20 mouse cellular contexts compared by ENCODE assay signal in the genomic region with DNA sequence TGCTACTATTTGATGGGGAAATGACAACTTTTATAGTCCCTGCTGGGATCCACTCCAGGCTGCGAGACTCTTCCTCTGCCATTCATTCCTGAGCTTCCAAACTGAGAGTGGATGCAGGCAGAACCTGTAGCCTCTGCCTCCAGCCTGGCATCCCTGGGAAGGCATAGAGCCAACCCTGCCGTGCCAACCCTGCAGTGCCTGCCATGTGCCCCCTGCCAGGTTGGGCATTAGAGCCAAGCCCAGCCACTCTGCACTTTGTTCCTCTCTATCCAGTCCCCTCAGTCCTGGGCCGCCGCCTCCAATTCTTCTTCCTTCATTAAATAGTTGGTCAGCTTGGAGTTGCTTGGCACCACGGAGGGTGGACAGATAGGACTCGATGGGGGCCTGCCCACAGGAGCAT. TPM values are rescaled to one million over a fixed set of nuclear protein-coding genes. Genes with fewer than 3 reads are reported as not detected.
DNase-seq lines count a peak whose midpoint lies in the region; TF ChIP-seq lines count a peak whose summit lies in the region.
"Had no signal": no experiment of that assay in that cellular context is flagged by ENCODE, and none has a peak within 500 bp of the region (broad histone marks: within the 10 kb centered on the region; RNA-seq: fewer than 3 reads in every experiment).

No protein-coding gene starts in this region.

- no peaks in the 10 kb centered on the region for H3K4me1 ChIP-seq in heart, adult 2 months (ENCODE audit: control insufficient read depth, insufficient read depth, low read length)
- H3K4me1 ChIP-seq in thymus, adult 2 months (replicated peaks; ENCODE audit: control insufficient read depth, insufficient read depth, low read length): peaks cover 26% of the 10 kb centered on the region
- H3K4me1 ChIP-seq: heart, embryonic 15.5 days; stomach, embryonic 15.5 days had no signal

- H3K36me3 ChIP-seq in heart, adult 2 months (ENCODE audit: control insufficient read depth, insufficient read depth, low read length): no peaks in the 10 kb centered on the region
- H3K36me3 ChIP-seq in thymus, adult 2 months (ENCODE audit: control insufficient read depth, insufficient read depth, low read length): peaks cover 26% of the 10 kb centered on the region

- H3K27me3 ChIP-seq in heart, adult 2 months (ENCODE audit: control insufficient read depth, insufficient read depth, low read length): no peaks in the 10 kb centered on the region
- no peaks in the 10 kb centered on the region for H3K27me3 ChIP-seq in thymus, adult 2 months (ENCODE audit: control insufficient read depth, insufficient read depth, low read length)
- H3K27me3 ChIP-seq: heart, embryonic 15.5 days; Patski; stomach, embryonic 15.5 days had no signal

- H3K27ac ChIP-seq in heart, adult 2 months: no peak overlapping the region
- no peak overlapping the region for H3K27ac ChIP-seq in thymus, adult 2 months (ENCODE audit: control insufficient read depth, insufficient read depth, low read length)
- H3K27ac ChIP-seq: heart, embryonic 15.5 days; hindbrain, embryonic 14.5 days; layer of hippocampus, adult 2 months; stomach, embryonic 15.5 days had no signal

- no peak for TF ChIP-seq CTCF in heart, adult 2 months (IDR thresholded peaks at IDR 0.05)
- no peak for TF ChIP-seq CTCF in thymus, adult 2 months (IDR thresholded peaks at IDR 0.05; ENCODE audit: borderline replicate concordance, control insufficient read depth, extremely low read depth, insufficient read depth, low read length, poor library complexity)

- peak; percentile 46 to 54 for DNase-seq in heart, adult 2 months
- DNase-seq in heart, adult 9 months (ENCODE audit: low spot score in 2 of 2): no peak
- peak; percentile 17 to 69 for DNase-seq in kidney, postnatal 36 days
- no peak for DNase-seq in kidney, postnatal 4 days
- peak; percentile 86 for DNase-seq in cerebellum, adult 11 months
- peak; percentile 88 to 92 for DNase-seq in cerebellum, postnatal 10 days
- no peak for DNase-seq in thymus, adult 2 months
- DNase-seq in thymus, adult 18-20 months: no peak
- DNase-seq: adrenal gland, postnatal 14 days; B cell, adult 2 months; gastrocnemius, postnatal 36 days; liver, postnatal 0 days; lung, postnatal 14 days; right cerebral cortex, adult 18-20 months; spleen, adult 18-20 months had no signal

- no peak for TF ChIP-seq POLR2A in heart, adult 2 months (IDR thresholded peaks at IDR 0.05; ENCODE audit: insufficient read depth, low read depth, low read length)
- TF ChIP-seq POLR2A in thymus, adult 2 months (IDR thresholded peaks at IDR 0.05; ENCODE audit: control insufficient read depth, extremely low read depth, insufficient read depth, low read length, poor library complexity): no peak

- no peak for TF ChIP-seq EP300 in heart, adult 2 months (IDR thresholded peaks at IDR 0.05; ENCODE audit: insufficient read depth, low read depth, low read length)

- no peak overlapping the region for H3K9ac ChIP-seq in heart, adult 2 months (ENCODE audit: low read depth, low read length)
- H3K9ac ChIP-seq: heart, embryonic 15.5 days; hindbrain, embryonic 14.5 days; liver, postnatal 0 days; stomach, embryonic 15.5 days had no signal

- no peak overlapping the region for H3K4me3 ChIP-seq in heart, adult 2 months
- H3K4me3 ChIP-seq in thymus, adult 2 months (ENCODE audit: control insufficient read depth, insufficient read depth, low read length): no peak overlapping the region
- H3K4me3 ChIP-seq: heart, embryonic 15.5 days; layer of hippocampus, adult 2 months; stomach, embryonic 15.5 days had no signal

- intact Hi-C loops in heart, adult 2 months (cut with DNase I): no loop called here

- WGBS in heart, adult 2 months: 74% methylated on average over 6 of the region's 6 CpGs
- WGBS in thymus, adult 2 months: 98% methylated on average over 6 of the region's 6 CpGs

- no peaks in the 10 kb centered on the region for H3K79me2 ChIP-seq in heart, adult 2 months (replicated peaks; ENCODE audit: control insufficient read depth, insufficient read depth, low read length)

RNA-seq across cellular contexts. Expression of a gene that starts 18.1 kb away (rescaled TPM):
- 10 to 100 TPM; 18.3 to 20.4 TPM for total RNA-seq in heart, adult 2 months (2021)
- polyA plus RNA-seq in heart, adult 2 months (2012; rRNA removed): 22.1 and 22.6 TPM in 2 replicates
- 107 and 122 TPM in 2 replicates for polyA plus RNA-seq in thymus, adult 2 months (2012; rRNA removed)

RNA-seq across cellular contexts. Expression of a gene that starts 40.9 kb away (rescaled TPM):
- total RNA-seq in heart, adult 2 months (2021): under 1 TPM; 0.60 to 0.80 TPM
- 1.4 and 1.6 TPM in 2 replicates for polyA plus RNA-seq in heart, adult 2 months (2012; rRNA removed)
- polyA plus RNA-seq in thymus, adult 2 months (2012; rRNA removed): 1.5 and 1.6 TPM in 2 replicates

RNA-seq across cellular contexts. Expression of a gene that starts 41.9 kb away (rescaled TPM):
- total RNA-seq in heart, adult 2 months (2021): 1 to 10 TPM; 5.3 TPM
- 5.3 and 8.0 TPM in 2 replicates for polyA plus RNA-seq in heart, adult 2 months (2012; rRNA removed)
- polyA plus RNA-seq in thymus, adult 2 months (2012; rRNA removed): 13.5 and 15.2 TPM in 2 replicates

RNA-seq across cellular contexts. Expression of a gene that starts 52.5 kb away (rescaled TPM):
- total RNA-seq in heart, adult 2 months (2021): 10 to 100 TPM; 79.8 to 91.3 TPM
- 58.7 and 73.5 TPM in 2 replicates for polyA plus RNA-seq in heart, adult 2 months (2012; rRNA removed)
- polyA plus RNA-seq in thymus, adult 2 months (2012; rRNA removed): 85.4 and 105 TPM in 2 replicates

RNA-seq across cellular contexts. Expression of a gene that starts 54.9 kb away (rescaled TPM):
- total RNA-seq in heart, adult 2 months (2021): 1 to 10 TPM; 2.6 to 3.1 TPM
- 3.2 and 4.5 TPM in 2 replicates for polyA plus RNA-seq in heart, adult 2 months (2012; rRNA removed)
- 16.8 and 20.6 TPM in 2 replicates for polyA plus RNA-seq in thymus, adult 2 months (2012; rRNA removed)

Comparison
In these comparisons a context has a peak if more than half of its experiments do, and no peak if none do; other contexts are left out.
1. DNase-seq: peak in heart, adult 2 months (2 of 2), kidney, postnatal 36 days (2 of 2), cerebellum, adult 11 months (single experiment) and cerebellum, postnatal 10 days (2 of 2); none in heart, adult 9 months (0 of 2), kidney, postnatal 4 days (0 of 2), thymus, adult 2 months (single experiment) and thymus, adult 18-20 months (0 of 2).